Mouse (Mus musculus) thymus, adult 2 months (tissue): ENCODE results near the gene Kcnh4. TPM values are rescaled to one million over a fixed set of nuclear protein-coding genes. Genes with fewer than 3 reads are reported as not detected.

Source experiments
- DNase-seq: peaks from one replicate; pipeline ENCODE4 v3.0.0; 2021
- H3K27ac ChIP-seq: fragments of 200-500 bp; 2 replicates; pipeline ENCODE4 v1.5.1; 2012; ENCODE audit warnings: low read length, control low read depth; ENCODE audit not compliant: control insufficient read depth, insufficient read depth
- H3K27me3 ChIP-seq: fragments of 200-500 bp; 2 replicates; pipeline ENCODE4 v1.6.1; 2012; ENCODE audit warnings: mild to moderate bottlenecking, low read length, moderate library complexity, mixed read lengths; ENCODE audit not compliant: control insufficient read depth, insufficient read depth
- H3K36me3 ChIP-seq: fragments of 200-500 bp; 2 replicates; pipeline ENCODE4 v1.6.1; 2012; ENCODE audit warnings: mild to moderate bottlenecking, low read length, moderate library complexity; ENCODE audit not compliant: control insufficient read depth, insufficient read depth
- H3K4me1 ChIP-seq: fragments of 200-500 bp; replicated peaks from 2 replicates; pipeline ENCODE4 v1.6.1; 2012; ENCODE audit warnings: low read length; ENCODE audit not compliant: control insufficient read depth, insufficient read depth
- H3K4me3 ChIP-seq: fragments of 200-500 bp; 2 replicates; pipeline ENCODE4 v1.5.1; 2012; ENCODE audit warnings: mild to moderate bottlenecking, low read length, control low read depth, moderate library complexity; ENCODE audit not compliant: control insufficient read depth, insufficient read depth
- CTCF ChIP-seq: fragments of 200-500 bp; IDR thresholded peaks from 2 replicates; pipeline ENCODE4 v1.5.1; 2012; ENCODE audit warnings: mild to moderate bottlenecking, control low read depth, low read length, moderate library complexity, borderline replicate concordance; ENCODE audit not compliant: control insufficient read depth, poor library complexity, insufficient read depth; ENCODE audit errors: extremely low read depth
- POLR2A ChIP-seq: fragments of 200-500 bp; IDR thresholded peaks from 2 replicates; pipeline ENCODE4 v1.6.1; 2012; ENCODE audit warnings: mild to moderate bottlenecking, low read length, control low read depth, moderate library complexity; ENCODE audit not compliant: control insufficient read depth, poor library complexity, insufficient read depth; ENCODE audit errors: extremely low read depth
- WGBS: fragments of 180-500 bp; shearing (Covaris S2); methylation state at CpG from one replicate; pipeline ENCODE4 v1.1.7; 2018; 5-methylcytosine and 5-hydroxymethylcytosine counted together
- polyA plus RNA-seq: library from polyadenylated mRNA; depleted of rRNA; stranded (reverse); fragments of >200 nt; gene quantifications from 2 replicates; pipeline ENCODE4 v1.2.3, GENCODE M21; 2012

The Kcnh4 gene
- polyA plus RNA-seq, 1 experiment: 1.1 TPM

- no peaks in the 10 kb centered on the region for H3K27me3 ChIP-seq
- peaks cover 22% of the 10 kb centered on the region for H3K4me1 ChIP-seq
- TF ChIP-seq CTCF: no peak
- TF ChIP-seq POLR2A: no peak
- no peak for DNase-seq
- 89% methylated on average over 3 of the region's 3 CpGs for WGBS
- no peak overlapping the region for H3K27ac ChIP-seq
- H3K36me3 ChIP-seq: no peaks in the 10 kb centered on the region
- H3K4me3 ChIP-seq: no peak overlapping the region
Measured at GRCm38 (mm10) chr11:100754693-100755057, 5.1 kb downstream of the Kcnh4 start.

GRCm38 (mm10) chr11:100754021-100754692 lies 5.6 kb downstream of the Kcnh4 start:
- WGBS: 64% methylated on average over 12 of the region's 12 CpGs
- Histone ChIP-seq H3K27ac (no peak overlapping the region), H3K4me3 (no peak overlapping the region), H3K27me3 (no peaks in the 10 kb centered on the region), H3K36me3 (no peaks in the 10 kb centered on the region), H3K4me1 (peaks cover 17% of the 10 kb centered on the region)
- no peak for TF ChIP-seq POLR2A
- no peak for TF ChIP-seq CTCF
- DNase-seq: no peak

- Histone ChIP-seq H3K4me3 (no peak overlapping the region), H3K4me1 (peaks cover 10% of the 10 kb centered on the region), H3K36me3 (no peaks in the 10 kb centered on the region), H3K27ac (no peak overlapping the region), H3K27me3 (no peaks in the 10 kb centered on the region)
- TF ChIP-seq POLR2A (no peak), CTCF (no peak)
- WGBS: 56% methylated on average over 10 of the region's 10 CpGs
- no peak for DNase-seq
Measured at GRCm38 (mm10) chr11:100752294-100752693, 7.4 kb downstream of the Kcnh4 start.

- TF ChIP-seq POLR2A (no peak), CTCF (no peak)
- 93% methylated on average over 16 of the region's 16 CpGs for WGBS
- H3K27me3 ChIP-seq: no peaks in the 10 kb centered on the region
- no peaks in the 10 kb centered on the region for H3K36me3 ChIP-seq
- H3K4me1 ChIP-seq: peaks cover 10% of the 10 kb centered on the region
- no peak for DNase-seq
- H3K27ac ChIP-seq: no peak overlapping the region
- H3K4me3 ChIP-seq: no peak overlapping the region
Measured at GRCm38 (mm10) chr11:100750127-100750526, 9.6 kb downstream of the Kcnh4 start.

GRCm38 (mm10) chr11:100749469-100749868 lies 10.3 kb downstream of the Kcnh4 start:
- no peak for DNase-seq
- Histone ChIP-seq H3K4me1 (peaks cover 9% of the 10 kb centered on the region), H3K27ac (no peak overlapping the region), H3K36me3 (no peaks in the 10 kb centered on the region), H3K4me3 (no peak overlapping the region), H3K27me3 (no peaks in the 10 kb centered on the region)
- WGBS: 67% methylated on average over 25 of the region's 25 CpGs
- TF ChIP-seq POLR2A (no peak), CTCF (no peak)

- TF ChIP-seq POLR2A: no peak
- Histone ChIP-seq H3K4me3 (no peak overlapping the region), H3K27me3 (no peaks in the 10 kb centered on the region), H3K36me3 (no peaks in the 10 kb centered on the region), H3K27ac (no peak overlapping the region), H3K4me1 (peaks cover under 1% of the 10 kb centered on the region)
- 74% methylated on average over 4 of the region's 4 CpGs for whole genome bisulfite sequencing
- DNase-seq: no peak
Measured at GRCm38 (mm10) chr11:100748620-100749019, 11.1 kb downstream of the Kcnh4 start.

GRCm38 (mm10) chr11:100747114-100747513 lies 12.6 kb downstream of the Kcnh4 start:
- Histone ChIP-seq H3K4me3 (no peak overlapping the region), H3K4me1 (no peaks in the 10 kb centered on the region; the same call in 1 of the 2 replicates), H3K36me3 (no peaks in the 10 kb centered on the region), H3K27me3 (no peaks in the 10 kb centered on the region), H3K27ac (no peak overlapping the region)
- DNase-seq: no peak
- TF ChIP-seq POLR2A: no peak
- TF ChIP-seq CTCF: no peak
- WGBS: 83% methylated on average over 5 of the region's 5 CpGs
